Mouse (Mus musculus): ENCODE results near the gene 4930558C23Rik. TPM values are rescaled to one million over a fixed set of nuclear protein-coding genes. Genes with fewer than 3 reads are reported as not detected.
"Not testable (repeated sequence)": the region's sequence is repeated elsewhere in the genome, so short reads cannot be mapped to it uniquely, and the experiment has no call there.

Gene 4930558C23Rik
- polyA plus RNA-seq, 1 experiment from 2014 or later = not detected

DNA sequence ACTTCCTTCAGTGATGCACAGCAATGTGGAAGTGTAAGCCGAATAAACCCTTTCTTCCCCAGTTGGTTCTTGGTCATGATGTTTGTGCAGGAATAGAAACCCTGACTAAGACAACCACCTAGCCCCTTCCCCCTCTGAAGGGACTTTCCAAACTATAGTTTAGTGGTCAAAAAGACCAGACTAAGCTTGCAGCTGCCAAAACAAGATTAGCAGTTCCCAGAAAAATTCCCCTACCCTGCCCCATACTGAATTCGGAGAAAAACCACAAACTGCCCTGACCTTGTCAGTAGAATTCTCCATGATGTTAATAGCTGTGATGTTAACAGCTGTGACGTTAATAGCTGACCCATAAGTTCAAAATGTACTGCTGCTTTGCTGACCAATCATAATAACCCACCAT is 42.4 kb downstream of the 4930558C23Rik start:
- H3K9me3 ChIP-seq (replicated peaks); H3K4me2 ChIP-seq; H3K27ac ChIP-seq (replicated peaks); H3K27me3 ChIP-seq (replicated peaks); H3K36me3 ChIP-seq; H3K4me3 ChIP-seq (replicated peaks); H3K9ac ChIP-seq (replicated peaks); ATAC-seq (ENCODE audit: low FRiP score); H3K4me1 ChIP-seq: not testable (repeated sequence)
- WGBS = 85% methylated on average over 3 of the region's 3 CpGs

DNA sequence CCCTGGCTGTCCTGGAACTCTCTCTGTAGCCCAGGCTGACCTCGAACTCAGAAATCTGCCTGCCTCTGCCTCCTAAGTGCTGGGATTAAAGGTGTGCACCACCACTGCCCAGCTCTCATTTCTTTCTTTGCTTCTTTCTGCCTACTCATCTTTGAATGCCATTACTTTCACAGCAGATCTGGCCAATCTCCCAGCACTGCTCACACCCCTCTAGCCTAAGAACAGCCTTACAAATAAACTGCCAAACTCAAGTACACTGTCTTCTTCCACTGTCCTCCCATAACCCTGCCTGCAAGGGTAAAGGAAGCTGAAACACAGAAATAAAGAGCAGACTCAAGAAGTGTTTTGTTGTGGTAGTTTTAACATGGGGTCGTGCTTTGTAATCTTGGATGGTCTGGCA is 44.9 kb downstream of the 4930558C23Rik start:
- no peaks in the 10 kb centered on the region for H3K27me3 ChIP-seq (replicated peaks)
- H3K4me3 ChIP-seq (replicated peaks) = no peak overlapping the region
- H3K9me3 ChIP-seq (replicated peaks) = no peaks in the 10 kb centered on the region
- no peak for ATAC-seq (ENCODE audit: low FRiP score)
- H3K9ac ChIP-seq (replicated peaks) = no peak overlapping the region
- no peak overlapping the region for H3K27ac ChIP-seq (replicated peaks)
- H3K36me3 ChIP-seq = peaks cover 11% of the 10 kb centered on the region
- no peak overlapping the region for H3K4me2 ChIP-seq
- peaks cover 8% of the 10 kb centered on the region for H3K4me1 ChIP-seq
- 93% methylated on average over 2 of the region's 2 CpGs for WGBS

DNA sequence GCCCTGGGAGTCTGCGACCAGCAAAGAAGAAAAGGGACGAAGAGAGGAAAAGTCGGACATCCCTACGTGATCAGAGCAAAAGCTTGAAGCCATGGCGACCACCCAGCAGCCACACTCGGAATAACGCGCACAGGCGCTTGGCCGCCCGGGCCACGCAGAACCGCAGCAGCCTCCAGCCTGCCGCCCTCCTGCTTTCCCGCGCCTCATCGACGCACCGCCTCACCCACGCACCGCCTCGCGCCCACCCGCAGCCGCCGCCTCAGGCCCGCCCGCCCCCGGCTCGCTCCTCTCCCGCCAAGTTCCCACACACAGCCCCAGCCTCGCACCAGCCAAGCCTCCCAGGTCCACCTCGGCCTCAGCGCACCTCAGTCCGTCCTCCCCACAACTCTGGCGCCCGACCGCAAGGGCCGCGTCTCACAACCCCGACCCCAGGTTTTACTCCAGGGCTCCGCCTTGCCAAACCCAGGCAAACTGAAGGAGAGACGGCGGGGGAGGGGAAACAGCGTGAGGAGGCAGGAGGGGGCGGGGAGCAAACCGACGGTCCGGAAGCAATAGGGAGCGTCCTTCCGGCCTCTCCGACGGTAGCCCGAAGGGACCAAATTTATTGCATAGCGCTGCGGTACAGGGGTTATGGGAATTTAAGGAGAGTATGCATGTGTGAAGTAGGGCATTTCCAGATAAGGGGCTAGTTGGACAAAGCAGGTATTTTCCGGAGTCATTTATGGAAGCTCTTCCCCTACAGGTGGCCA is 45.8 kb downstream of the 4930558C23Rik start, which contains the start of gene Setdb1:
Setdb1 (minus strand) TSS at position 502 of the 749 bp plus-strand sequence.
- WGBS = 0% methylated on average over 36 of the region's 57 CpGs
- Histone ChIP-seq H3K9ac (replicated peaks) (peak within 1 kb of the TSS; percentile 47), H3K4me2 (peak within 1 kb of the TSS; percentile 51), H3K4me3 (replicated peaks) (peak within 1 kb of the TSS; percentile 47), H3K27ac (replicated peaks) (peak within 1 kb of the TSS; percentile 28; the same call in 1 of the 2 replicates), H3K36me3 (peaks cover 16% of the 10 kb centered on the region)
- H3K9me3 ChIP-seq (replicated peaks); H3K27me3 ChIP-seq (replicated peaks); H3K4me1 ChIP-seq: not testable (repeated sequence)
- peak; percentile 97 for ATAC-seq (ENCODE audit: low FRiP score)

DNA sequence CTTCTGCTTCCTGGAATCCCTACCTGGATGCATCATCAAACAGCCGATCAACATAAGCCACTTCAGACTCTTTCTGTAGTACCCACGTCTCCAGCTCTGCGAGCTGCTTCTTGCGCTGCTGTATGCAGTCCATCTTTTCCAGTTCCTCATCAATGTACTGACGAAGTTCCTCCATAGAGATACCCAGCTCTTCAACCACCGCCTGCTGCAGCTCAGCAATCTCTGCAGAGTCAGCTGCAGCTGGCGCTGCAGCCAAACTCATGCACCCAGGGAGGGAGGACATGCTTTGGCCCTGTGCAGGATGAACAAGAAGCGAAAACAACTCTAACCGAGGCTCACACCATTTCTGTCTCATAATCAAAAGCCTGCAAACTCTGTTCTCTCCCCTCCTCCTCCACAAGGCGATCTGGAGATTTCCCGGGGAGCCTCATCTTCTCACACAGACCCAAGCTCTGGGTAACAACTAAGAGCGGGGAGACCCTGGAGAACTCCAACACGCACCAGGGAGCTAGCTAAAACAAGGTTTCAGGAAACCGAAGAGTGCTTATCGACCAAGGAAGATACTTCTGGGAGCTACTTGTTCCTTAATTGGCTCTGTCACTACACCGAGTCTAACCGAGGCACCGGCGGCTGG is 46.6 kb downstream of the 4930558C23Rik start:
- not testable (repeated sequence) for H3K9ac ChIP-seq (replicated peaks); H3K27me3 ChIP-seq (replicated peaks); H3K27ac ChIP-seq (replicated peaks); H3K4me1 ChIP-seq; H3K9me3 ChIP-seq (replicated peaks)
- peak; percentile 12; the same call in 1 of the 2 replicates for ATAC-seq (ENCODE audit: low FRiP score)
- H3K36me3 ChIP-seq = peaks cover 22% of the 10 kb centered on the region
- peak overlapping the region; percentile 47 for H3K4me3 ChIP-seq (replicated peaks)
- 23% methylated on average over 11 of the region's 19 CpGs for WGBS
- peak overlapping the region; percentile 51 for H3K4me2 ChIP-seq

- H3K27ac ChIP-seq (replicated peaks) = no peak overlapping the region
- no peak overlapping the region for H3K4me2 ChIP-seq
- ATAC-seq (ENCODE audit: low FRiP score) = no peak
- H3K27me3 ChIP-seq (replicated peaks) = no peaks in the 10 kb centered on the region
- H3K9me3 ChIP-seq (replicated peaks) = no peaks in the 10 kb centered on the region
- H3K9ac ChIP-seq (replicated peaks) = no peak overlapping the region
- no peak overlapping the region for H3K4me3 ChIP-seq (replicated peaks)
- H3K36me3 ChIP-seq = peaks cover 80% of the 10 kb centered on the region
- no peaks in the 10 kb centered on the region for H3K4me1 ChIP-seq
Measured at GRCm38 (mm10) chr3:95349491-95349890, 53.1 kb downstream of the 4930558C23Rik start.

GRCm38 (mm10) chr3:95348343-95348742 is 54.3 kb downstream of the 4930558C23Rik start:
- H3K36me3 ChIP-seq = peaks cover 79% of the 10 kb centered on the region
- not testable (repeated sequence) for H3K4me2 ChIP-seq; H3K27ac ChIP-seq (replicated peaks); H3K9ac ChIP-seq (replicated peaks); H3K27me3 ChIP-seq (replicated peaks); ATAC-seq (ENCODE audit: low FRiP score); H3K4me1 ChIP-seq; H3K4me3 ChIP-seq (replicated peaks); H3K9me3 ChIP-seq (replicated peaks)
- WGBS = 95% methylated on average over 5 of the region's 5 CpGs

DNA sequence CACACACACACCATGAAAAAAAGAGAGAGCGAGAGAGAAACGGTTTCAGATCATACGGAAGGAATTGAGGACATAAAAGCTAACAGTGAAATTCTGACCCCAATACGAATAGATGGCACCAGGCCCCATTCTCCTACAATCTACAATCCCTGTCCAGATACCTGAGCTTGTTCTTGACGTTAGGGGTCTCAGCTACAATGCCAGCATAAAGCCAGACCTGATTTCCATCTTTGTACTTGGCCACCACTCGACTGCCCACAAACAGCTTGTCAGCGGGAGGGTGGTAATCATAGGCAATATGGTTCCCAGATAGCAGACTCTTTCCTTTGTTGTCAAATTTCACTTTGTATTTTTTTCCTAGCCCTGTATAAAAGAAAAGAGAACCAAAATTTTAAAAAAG is 56.2 kb downstream of the 4930558C23Rik start:
- Histone ChIP-seq H3K9me3 (replicated peaks) (no peaks in the 10 kb centered on the region), H3K36me3 (peaks cover 82% of the 10 kb centered on the region), H3K9ac (replicated peaks) (no peak overlapping the region), H3K4me3 (replicated peaks) (no peak overlapping the region), H3K27ac (replicated peaks) (no peak overlapping the region), H3K4me2 (no peak overlapping the region), H3K4me1 (no peaks in the 10 kb centered on the region), H3K27me3 (replicated peaks) (no peaks in the 10 kb centered on the region)
- WGBS = 94% methylated on average over 7 of the region's 7 CpGs
- ATAC-seq (ENCODE audit: low FRiP score) = no peak

- H3K27ac ChIP-seq (replicated peaks); H3K9ac ChIP-seq (replicated peaks); H3K4me2 ChIP-seq; H3K9me3 ChIP-seq (replicated peaks); H3K4me3 ChIP-seq (replicated peaks); H3K4me1 ChIP-seq; ATAC-seq (ENCODE audit: low FRiP score); H3K27me3 ChIP-seq (replicated peaks): not testable (repeated sequence)
- 95% methylated on average over 9 of the region's 9 CpGs for WGBS
- peaks cover 86% of the 10 kb centered on the region for H3K36me3 ChIP-seq
Measured at GRCm38 (mm10) chr3:95343356-95344000, 59.2 kb downstream of the 4930558C23Rik start.

GRCm38 (mm10) chr3:95338251-95338650 is 64.4 kb downstream of the 4930558C23Rik start:
- Histone ChIP-seq H3K4me1 (no peaks in the 10 kb centered on the region), H3K27ac (replicated peaks) (no peak overlapping the region), H3K27me3 (replicated peaks) (no peaks in the 10 kb centered on the region), H3K36me3 (peaks cover 96% of the 10 kb centered on the region), H3K9me3 (replicated peaks) (no peaks in the 10 kb centered on the region), H3K9ac (replicated peaks) (no peak overlapping the region), H3K4me2 (no peak overlapping the region), H3K4me3 (replicated peaks) (no peak overlapping the region)
- ATAC-seq (ENCODE audit: low FRiP score) = no peak
- 95% methylated on average over 4 of the region's 4 CpGs for WGBS

- Histone ChIP-seq H3K4me1 (no peaks in the 10 kb centered on the region), H3K36me3 (peaks cover 96% of the 10 kb centered on the region), H3K27ac (replicated peaks) (no peak overlapping the region), H3K4me3 (replicated peaks) (no peak overlapping the region), H3K9ac (replicated peaks) (no peak overlapping the region), H3K9me3 (replicated peaks) (no peaks in the 10 kb centered on the region), H3K4me2 (no peak overlapping the region), H3K27me3 (replicated peaks) (no peaks in the 10 kb centered on the region)
- over 99% methylated on average over 4 of the region's 4 CpGs for WGBS
- ATAC-seq (ENCODE audit: low FRiP score) = no peak
Measured at GRCm38 (mm10) chr3:95337345-95337744, 65.3 kb downstream of the 4930558C23Rik start.

Data from neural tube, embryonic 15.5 days (tissue).